Mouse (Mus musculus) yolk sac, embryonic 10.5 days (tissue): Measurements from ENCODE around the gene Vmn2r31.
"Not testable (repeated sequence)": the region's sequence is repeated elsewhere in the genome, so short reads cannot be mapped to it uniquely, and the experiment has no call there.

ENCODE experiments used
- DNase-seq: peaks from one replicate; pipeline ENCODE4 v3.0.0-alpha.2; 2017; ENCODE audit warnings: low spot score

The Vmn2r31 gene

DNA sequence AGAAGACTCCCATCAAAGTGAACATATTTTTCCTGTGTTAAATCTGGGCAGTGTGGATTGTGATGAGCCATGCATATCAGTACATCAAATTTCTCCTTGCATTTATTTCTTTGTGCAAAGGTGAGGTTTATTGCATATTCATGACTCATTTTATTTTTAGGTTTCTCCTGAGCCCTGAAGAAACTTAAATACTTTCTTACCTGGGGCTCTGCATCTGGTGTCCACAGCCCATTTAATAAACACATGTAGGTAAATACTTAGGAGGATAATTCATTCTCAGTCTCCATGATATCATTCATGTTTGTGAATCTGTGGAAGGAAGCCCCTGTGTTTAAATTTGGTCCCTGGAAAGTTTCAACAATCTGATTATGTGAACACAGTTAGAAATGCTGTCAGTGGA, at the start of gene Vmn2r31:
TSS of gene Vmn2r31 (minus strand) at position 101 of the 400 bp plus-strand sequence.
- not testable (repeated sequence) for DNase-seq

GRCm38 (mm10) chr7:7374431-7374830, 25.1 kb downstream of the Vmn2r31 start, which contains the start of gene Gm45783:
Gm45783 (minus strand) TSS chr7:7374573.
- DNase-seq, result not testable (repeated sequence)

DNA sequence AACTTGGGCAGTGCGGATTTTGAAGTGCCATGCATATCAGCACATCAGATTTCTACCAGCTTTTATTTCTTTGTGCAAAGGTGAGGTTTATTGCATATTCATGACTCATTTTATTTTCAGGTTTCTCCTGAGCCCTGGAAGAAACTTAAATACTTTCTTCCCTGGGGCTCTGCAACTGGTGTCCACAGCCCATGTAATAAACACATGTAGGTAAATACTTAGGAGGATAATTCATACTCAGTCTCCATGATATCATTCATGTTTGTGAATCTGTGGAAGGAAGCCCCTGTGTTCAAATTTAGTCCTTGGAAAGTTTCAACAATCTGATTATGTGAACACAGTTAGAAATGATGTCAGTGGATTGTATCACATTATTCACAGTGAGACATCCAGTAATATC, 62.0 kb downstream of the Vmn2r31 start, which contains the start of gene Vmn2r30:
TSS of gene Vmn2r30 (minus strand) at position 101 of the 400 bp plus-strand sequence.
- DNase-seq, result not testable (repeated sequence)
